Mouse (Mus musculus): ENCODE measurements around the gene Morc4.

The Morc4 gene

DNA sequence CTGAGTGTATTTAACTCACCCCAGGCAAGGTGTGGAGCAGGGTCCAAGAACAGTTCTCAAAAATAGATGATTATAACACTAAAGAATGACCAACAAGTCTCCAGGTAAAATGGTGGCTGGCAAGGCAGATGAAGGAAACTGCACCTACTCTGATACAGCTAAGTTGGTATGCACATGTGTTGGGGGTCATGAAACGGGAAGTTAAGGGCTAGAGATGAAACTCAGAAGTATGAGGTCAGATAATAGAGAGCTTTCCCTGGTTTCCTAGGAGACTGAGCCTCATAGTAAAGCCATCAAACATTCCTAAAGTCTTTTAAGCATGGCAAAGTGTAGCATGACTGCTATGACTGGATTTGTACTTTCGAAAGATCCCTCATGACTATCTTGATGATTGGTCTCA, 68.4 kb downstream of the Morc4 start:
- no peak for DNase-seq

DNA sequence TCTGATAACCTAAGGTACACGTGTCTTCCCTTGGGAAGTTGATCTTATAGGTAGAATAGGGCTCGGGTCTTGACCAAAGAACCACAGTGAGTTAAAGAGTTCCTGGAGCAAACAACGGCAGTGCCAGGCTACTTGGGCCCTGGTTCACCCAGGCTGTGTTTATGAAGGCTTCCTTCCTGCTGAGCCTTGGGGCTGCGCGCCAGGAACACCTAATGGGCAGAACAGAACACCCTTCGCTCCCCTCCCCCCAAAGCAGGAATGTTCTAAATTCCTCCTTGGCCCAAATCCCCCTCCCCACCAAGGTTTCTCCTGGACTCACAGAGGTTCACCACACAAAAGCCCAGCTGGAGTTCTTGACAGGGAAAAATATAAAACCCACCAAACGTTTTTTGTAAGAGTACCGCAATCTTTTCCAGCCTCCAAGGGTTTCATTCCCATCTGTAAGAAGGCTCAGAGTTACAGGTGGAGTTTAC, 71.0 kb downstream of the Morc4 start, which contains the start of gene Cldn2:
Gene Cldn2, plus strand, starts transcription at position 423 of the 473 bp plus-strand sequence.
- peak; percentile 37 for DNase-seq

DNA sequence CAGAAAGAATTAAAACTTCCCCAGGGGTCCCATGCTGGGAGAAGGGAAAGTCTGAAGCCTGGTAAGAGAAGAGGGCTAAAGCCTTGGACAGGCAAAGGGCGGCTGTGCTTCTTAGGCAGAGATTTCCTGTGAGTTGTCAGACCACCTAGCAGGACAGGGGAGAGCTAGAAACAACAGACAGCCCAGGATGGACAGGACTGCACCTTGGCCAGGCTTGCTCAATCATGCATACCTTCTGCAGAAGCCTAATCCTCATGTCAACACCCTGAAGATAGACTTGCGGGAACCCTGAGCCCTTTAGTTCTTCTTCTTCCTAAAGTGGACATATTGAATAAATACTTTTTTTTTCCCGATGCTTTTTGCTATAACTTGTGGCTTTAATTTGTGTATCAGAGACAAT, 71.5 kb downstream of the Morc4 start:
- DNase-seq: no peak

DNA sequence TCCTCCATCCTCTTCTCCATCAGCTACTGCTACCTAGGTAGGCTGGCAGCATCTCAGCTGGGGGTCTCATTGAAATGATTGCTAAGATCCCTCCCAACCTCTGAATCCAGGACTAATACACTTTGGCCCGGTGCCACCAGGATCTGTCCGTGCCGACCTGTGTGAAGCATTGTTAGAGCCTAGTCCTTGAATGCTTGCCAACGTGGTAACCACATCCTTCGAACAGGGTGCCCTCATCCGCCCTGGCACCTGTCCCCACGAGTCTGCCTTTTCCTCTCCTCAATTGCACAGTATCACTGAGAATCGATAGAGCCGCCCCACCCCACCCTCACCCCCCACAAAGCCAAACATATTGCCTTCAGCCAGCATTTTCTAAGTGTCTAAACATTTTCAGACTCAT, 73.6 kb downstream of the Morc4 start:
- peak; percentile 30 for DNase-seq

DNA sequence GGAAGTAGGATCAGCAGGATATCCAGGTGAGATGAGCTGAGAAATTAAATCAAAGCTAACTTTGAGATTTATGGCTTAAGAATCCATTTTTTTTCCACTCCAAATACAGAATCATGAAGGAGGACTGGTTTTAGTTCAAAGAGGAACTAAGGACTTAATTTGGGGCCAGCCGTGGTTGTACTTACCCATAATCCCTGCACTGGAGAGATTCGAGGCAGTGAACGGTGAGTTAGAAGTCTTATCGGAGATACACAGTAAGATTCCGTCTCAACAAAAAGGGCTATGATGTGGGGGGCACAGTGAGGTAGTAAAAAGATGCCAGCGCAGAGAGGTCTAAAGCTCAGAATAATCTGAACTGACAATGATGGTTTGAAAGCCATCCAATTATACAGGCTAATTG, 75.4 kb downstream of the Morc4 start:
- no peak for DNase-seq

DNA sequence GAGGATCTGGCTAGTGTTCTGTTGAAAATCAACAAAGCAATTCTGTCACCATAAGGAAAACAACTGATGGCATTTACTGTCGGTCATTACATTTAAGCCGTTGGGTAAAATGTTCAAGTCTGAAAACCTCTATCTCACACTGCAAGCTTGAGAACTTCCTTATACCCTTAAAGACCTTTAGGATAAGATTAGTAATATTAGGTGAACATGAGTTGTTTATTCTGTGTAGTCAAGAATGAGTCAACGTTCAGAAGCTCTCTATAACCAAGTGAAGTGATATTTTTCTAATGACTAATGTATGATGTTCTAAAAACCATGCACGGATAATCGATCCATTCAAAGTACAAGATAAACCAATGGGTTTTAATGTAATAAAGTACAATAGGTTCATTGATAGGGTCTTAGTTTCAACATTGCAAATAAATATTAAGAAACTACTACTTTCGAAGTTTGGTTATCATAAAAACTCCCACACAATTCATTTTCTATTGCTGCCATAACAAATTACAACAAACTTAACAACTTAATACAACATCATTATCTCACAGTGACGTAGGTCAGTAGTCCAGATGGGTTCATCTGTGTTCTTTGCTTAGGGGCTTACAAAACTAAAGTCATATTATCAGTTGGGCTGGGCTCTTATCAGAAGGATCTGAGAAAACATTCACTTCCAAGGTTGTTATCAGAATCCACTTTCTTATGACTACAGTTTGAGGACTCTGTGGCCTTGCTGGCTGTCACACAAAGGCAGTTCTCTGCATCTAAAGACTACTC, 77.2 kb downstream of the Morc4 start:
- DNase-seq: no peak

DNA sequence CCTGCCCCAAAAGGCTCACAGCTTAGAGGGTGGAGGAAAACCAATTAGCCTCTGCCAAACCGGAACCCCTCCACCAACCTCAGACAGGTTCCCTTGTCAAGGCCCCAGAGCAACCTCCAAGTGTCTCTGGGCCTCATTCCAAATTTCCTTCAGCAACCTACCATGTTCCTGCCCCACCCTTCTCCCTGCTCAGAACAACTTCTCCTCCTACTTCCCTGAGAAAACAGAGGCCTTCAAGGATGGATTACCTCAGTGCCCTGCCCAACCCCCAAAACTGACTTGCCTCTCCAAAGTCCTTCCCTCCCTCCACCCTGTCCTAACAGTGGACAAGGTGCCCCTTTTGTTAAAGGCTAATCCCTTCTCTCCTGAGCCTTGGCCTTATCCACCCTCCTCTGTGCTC, 85.7 kb downstream of the Morc4 start:
- no peak for DNase-seq

DNA sequence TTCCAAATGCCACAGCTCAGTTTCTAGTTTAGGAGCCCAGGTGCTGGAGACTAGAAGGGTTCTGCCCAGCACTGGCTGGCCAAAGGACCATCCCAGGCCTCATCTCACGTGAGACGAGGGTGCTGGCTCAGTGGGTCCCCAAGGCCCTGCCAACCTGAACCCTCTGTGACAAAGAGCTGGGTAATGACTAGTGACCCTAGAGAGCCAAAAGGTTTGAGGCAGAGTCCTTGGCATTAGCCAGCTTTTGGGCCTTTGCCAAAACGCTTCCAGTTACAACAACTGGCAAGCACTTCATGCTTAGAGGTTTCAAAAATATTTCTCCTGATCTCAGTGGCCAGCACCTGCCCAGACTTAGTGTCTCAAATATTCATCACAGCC, 88.4 kb downstream of the Morc4 start:
- peak; percentile 47 for DNase-seq

DNA sequence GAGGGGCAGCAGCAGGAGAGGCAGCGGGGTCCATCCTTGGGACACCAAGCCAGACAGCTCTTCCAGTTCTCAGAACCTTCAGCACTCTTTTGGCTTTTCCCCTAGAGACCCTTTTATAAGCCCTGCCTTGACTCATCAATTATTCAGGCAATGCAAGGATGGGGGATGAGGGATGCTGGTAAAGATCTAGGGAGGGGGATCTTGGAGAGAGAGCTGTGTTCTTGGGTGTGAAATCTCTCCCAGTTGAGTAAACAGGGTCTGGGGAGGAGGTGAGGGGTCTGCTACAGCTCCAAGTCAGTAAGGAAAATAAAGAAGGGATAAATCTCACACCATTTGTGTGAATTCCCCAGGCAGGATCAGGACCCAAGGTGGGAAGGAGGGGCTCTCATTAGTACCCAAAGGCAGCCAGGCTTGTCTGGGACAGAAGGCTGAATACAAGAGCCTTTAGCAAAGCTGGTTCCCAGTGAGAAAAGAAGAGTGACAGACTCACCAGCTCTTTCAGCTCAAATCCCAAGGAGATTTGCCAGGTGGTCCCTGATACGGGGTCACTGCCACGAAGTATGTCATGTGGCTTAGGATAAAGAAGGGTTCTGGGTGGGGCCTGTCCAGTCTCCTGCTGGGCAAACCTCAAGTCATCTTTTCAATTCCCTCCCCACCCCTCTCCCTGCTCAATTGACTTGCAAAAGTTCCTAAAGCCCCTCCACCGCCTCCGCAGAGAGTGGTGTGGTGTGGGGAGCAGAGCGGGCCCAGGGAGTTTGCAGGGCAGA, 89.0 kb downstream of the Morc4 start, which contains the start of gene Ripply1:
Gene Ripply1, minus strand, starts transcription at position 76 of the 767 bp plus-strand sequence.
- no peak for DNase-seq

DNA sequence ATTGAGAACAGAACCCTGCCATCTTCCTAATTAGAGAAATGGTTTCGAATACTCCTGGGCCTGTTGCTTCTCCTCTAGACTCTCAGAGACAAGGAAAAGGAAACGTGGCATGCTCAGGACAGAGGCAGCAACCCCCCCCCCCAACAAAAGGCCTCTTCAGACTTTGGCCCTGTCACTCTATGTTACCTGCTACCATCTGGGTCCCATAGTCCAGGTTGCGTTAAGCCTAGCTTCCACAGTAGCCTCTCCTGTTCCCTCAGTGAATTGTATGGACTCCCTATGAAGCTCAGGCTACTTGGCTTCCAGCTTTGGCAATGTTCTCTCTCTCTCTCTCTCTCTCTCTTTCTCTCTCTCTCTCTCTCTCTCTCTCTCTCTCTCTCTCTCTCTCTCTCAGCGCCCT, 89.9 kb downstream of the Morc4 start:
- no peak for DNase-seq

DNA sequence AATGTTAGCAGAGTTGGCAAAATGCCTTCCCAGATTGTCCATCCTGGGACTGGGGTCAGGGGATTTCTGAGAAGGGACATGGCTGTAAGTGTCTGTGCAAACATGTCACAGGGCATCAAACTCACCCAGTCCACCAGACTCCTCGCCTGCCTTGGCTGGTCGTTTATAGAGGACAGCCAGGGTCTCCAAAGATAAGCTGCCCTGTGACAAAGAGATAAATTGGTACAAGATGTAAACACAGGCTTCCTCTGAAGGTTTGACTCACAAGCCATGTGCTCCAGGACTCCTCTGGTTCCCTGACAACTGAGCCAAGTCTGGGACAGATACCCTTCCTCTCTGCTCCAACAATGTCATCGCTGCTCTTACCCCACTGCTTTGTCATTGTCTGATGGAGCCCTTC, 90.5 kb downstream of the Morc4 start:
- no peak for DNase-seq

DNA sequence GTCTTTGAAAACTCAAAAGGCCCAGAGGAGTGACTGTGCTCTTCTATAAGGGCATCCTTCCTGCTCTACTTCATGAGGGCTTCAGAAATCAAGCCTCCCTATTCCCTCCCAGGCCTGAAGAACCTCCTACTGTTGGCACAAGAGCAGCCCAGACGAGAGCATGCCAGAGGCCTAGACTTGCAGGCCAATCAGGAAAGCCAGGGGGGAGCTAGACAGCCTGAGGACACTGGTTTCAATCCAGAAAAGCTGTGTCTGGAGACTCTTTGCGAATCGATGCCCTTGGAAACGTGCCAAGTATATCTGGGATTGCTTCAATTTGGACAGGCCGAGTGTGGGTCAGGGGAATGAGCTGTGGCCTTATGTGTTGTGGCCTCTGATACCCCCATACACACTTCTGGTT, 92.1 kb downstream of the Morc4 start:
- no peak for DNase-seq

DNA sequence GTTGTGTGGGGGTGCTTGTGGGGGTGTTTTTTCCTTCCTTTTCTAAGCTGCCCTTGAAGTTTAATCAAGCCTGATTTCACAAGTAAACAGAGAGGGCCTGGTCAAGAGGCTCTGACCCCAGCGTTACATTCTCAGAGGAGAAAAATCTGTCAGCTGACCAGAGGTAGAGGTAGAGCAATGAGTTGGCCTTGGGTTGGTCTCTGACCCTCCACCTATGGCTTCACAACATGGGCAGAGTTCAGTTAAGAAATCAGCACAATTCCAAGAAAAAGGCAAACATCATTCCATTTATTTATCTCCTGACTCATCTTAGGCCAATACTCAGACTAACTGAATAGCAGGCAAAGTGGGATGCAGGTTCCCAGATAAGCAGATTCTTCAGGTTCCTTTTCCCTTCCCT, 92.6 kb downstream of the Morc4 start:
- DNase-seq: no peak

DNA sequence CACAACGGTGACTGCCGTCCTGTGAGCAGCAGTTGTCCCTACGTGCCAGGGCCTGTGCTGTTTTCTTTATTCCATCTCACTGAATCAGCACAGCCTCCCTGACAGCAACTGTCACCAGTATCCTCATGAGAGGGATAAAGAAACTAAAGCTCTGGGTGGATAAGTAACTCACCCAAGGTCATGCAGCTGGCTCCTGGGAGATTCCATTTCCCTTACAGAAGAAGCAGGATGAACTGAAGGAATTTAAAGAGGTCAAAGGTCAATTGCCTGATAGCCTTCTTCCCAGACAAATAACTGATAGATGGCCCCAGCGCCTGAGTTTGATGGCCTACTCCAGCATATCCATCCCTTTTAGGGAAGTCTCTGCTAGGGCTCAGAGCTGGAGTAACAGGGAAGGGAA, 94.1 kb downstream of the Morc4 start:
- no peak for DNase-seq

DNA sequence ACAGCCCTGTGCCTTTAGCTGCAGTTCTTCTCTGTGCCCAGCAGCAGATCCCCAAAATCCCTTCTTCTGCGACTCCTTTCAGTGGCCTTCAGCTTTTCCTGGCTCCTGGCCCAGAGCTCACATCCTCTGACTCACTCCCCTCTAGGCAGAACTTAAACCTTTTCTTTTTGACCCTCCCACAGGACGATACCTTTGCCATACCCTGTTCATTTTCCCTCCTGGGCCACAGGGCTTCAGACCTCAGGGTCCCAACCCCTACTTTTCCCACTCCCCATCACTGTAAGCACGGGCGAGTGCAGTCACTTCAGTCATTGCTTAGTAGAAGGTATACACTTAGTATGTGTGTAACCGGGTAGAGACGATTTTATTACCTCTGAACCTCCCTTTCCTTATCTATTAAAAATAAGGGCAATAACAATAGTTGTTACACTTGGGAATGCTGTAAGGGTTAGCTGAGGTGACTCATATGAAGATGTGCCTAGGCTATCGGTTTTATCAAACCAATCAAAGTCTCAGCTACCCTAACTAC, 96.3 kb downstream of the Morc4 start:
- DNase-seq: no peak

DNA sequence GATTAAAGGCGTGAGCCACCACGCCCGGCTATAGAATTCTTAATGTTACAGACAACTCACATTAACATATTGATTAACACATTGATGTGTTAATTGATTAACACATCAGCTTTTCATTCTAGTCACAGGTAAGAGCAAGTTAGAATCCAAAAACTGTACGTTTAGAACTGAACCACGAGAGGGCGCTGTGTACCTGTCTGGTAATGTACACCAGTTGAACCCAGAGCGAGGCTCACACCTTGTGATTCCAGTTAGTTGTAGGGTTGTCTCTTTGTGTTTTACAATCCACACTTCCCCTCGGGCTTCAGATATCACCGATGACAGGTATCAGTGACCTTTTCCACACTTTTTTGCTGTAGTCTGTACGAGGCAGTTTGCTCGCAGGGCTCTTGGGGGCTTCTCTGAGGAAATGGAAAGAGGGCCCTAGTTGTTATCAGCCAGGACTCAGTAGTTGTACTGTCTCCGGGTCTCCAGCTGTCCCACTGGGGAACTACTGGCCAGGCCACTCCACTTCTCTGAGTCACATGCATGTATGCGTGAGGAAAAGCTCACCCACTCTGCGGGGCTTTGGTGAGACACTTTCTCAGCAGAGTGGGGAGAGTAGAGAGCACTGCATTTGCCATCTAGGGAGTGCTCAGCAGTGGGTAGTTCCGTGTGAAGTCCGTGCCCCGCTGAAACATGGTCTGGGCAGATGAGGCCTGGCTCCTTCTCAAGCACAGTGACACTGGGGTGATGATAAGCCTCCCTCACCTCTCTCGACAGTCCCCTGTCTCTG, 97.0 kb downstream of the Morc4 start:
- peak; percentile 38 for DNase-seq

Data from kidney, adult 18-20 months (tissue).